Mouse (Mus musculus) liver, embryonic 12.5 days (tissue): ENCODE data around the gene Arap1. TPM values are rescaled to one million over a fixed set of nuclear protein-coding genes. Genes with fewer than 3 reads are reported as not detected.

Source experiments
- ATAC-seq: fragments of 200-750 bp; cut with Nextera tagmentation; 2 replicates; pipeline ENCODE4 v1.8.0; 2017; ENCODE audit warnings: moderate number of reproducible peaks, mild to moderate bottlenecking, moderate library complexity
- H3K27ac ChIP-seq: fragments of 300-500 bp; sonication (generic); 2 replicates; pipeline ENCODE4 v1.5.1; 2016; ENCODE audit warnings: mild to moderate bottlenecking
- H3K27me3 ChIP-seq: fragments of 300-500 bp; sonication (generic); replicated peaks from 2 replicates; pipeline ENCODE4 v1.6.1; 2016; ENCODE audit warnings: mild to moderate bottlenecking, moderate library complexity
- H3K36me3 ChIP-seq: fragments of 300-500 bp; sonication (generic); 2 replicates; pipeline ENCODE4 v1.6.1; 2016; ENCODE audit warnings: mild to moderate bottlenecking, moderate library complexity
- H3K4me1 ChIP-seq: fragments of 300-500 bp; sonication (generic); 2 replicates; pipeline ENCODE4 v1.6.1; 2016
- H3K4me2 ChIP-seq: fragments of 300-500 bp; sonication (generic); 2 replicates; pipeline ENCODE4 v1.6.1; 2016; ENCODE audit warnings: mild to moderate bottlenecking, moderate library complexity
- H3K4me3 ChIP-seq: fragments of 300-500 bp; sonication (generic); 2 replicates; pipeline ENCODE4 v1.5.1; 2016; ENCODE audit warnings: mild to moderate bottlenecking, moderate library complexity
- H3K9ac ChIP-seq: fragments of 300-500 bp; sonication (generic); 2 replicates; pipeline ENCODE4 v1.6.1; 2016; ENCODE audit warnings: mild to moderate bottlenecking, moderate library complexity
- H3K9me3 ChIP-seq: fragments of 300-500 bp; sonication (generic); replicated peaks from 2 replicates; pipeline ENCODE4 v1.6.1; 2016; ENCODE audit warnings: mild to moderate bottlenecking, moderate library complexity
- WGBS: fragments of 180-500 bp; shearing (Covaris S2); methylation state at CpG from one replicate; pipeline ENCODE4 v1.1.7; 2016; ENCODE audit not compliant: insufficient replicate concordance; 5-methylcytosine and 5-hydroxymethylcytosine counted together
- polyA plus RNA-seq: library from polyadenylated mRNA; unstranded; fragments of >200 nt; fragmentation: Nextera tagmentation; extraction: Ambion mirVana; gene quantifications from 2 replicates; pipeline ENCODE4 v1.2.1, GENCODE M21; 2016

The Arap1 gene
- polyA plus RNA-seq, 1 experiment from 2014 or later, result 24.6 TPM

DNA sequence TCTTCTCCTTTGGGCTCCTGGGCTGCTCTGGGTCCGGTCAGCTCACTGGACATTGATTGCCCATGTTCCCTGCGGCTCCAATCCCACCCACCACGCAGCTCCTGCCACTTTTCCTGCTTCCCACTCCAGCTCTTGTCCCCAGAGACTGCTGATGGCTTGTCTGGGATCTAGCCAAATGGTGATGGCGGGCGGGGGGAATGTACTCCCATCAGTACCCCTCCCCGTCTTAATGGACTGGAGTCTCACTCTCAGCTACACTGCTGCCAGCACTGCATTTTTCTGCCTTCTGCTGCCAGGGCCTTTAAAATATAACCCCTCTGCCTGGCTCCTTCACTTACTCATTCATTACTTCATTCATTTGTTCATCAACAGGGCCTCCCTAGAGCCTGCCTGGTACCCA is 76.1 kb downstream of the Arap1 start:
- no peak for ATAC-seq
- H3K9me3 ChIP-seq, result no peaks in the 10 kb centered on the region
- peaks cover 24% of the 10 kb centered on the region for H3K4me1 ChIP-seq
- no peak overlapping the region for H3K4me3 ChIP-seq
- H3K4me2 ChIP-seq, result no peak overlapping the region
- peaks cover 54% of the 10 kb centered on the region for H3K27me3 ChIP-seq
- no peaks in the 10 kb centered on the region for H3K36me3 ChIP-seq
- WGBS, result 66% methylated on average over 6 of the region's 6 CpGs
- H3K9ac ChIP-seq, result no peak overlapping the region
- H3K27ac ChIP-seq, result no peak overlapping the region

- Histone ChIP-seq H3K9me3 (no peaks in the 10 kb centered on the region), H3K4me2 (no peak overlapping the region), H3K4me3 (no peak overlapping the region), H3K27me3 (peaks cover 35% of the 10 kb centered on the region; the same call in 1 of the 2 replicates), H3K4me1 (peaks cover 5% of the 10 kb centered on the region), H3K9ac (no peak overlapping the region), H3K27ac (no peak overlapping the region), H3K36me3 (no peaks in the 10 kb centered on the region)
- 50% methylated on average over 8 of the region's 8 CpGs for whole genome bisulfite sequencing
- ATAC-seq, result no peak
Observed at GRCm38 (mm10) chr7:101426692-101427091, 78.8 kb downstream of the Arap1 start.

DNA sequence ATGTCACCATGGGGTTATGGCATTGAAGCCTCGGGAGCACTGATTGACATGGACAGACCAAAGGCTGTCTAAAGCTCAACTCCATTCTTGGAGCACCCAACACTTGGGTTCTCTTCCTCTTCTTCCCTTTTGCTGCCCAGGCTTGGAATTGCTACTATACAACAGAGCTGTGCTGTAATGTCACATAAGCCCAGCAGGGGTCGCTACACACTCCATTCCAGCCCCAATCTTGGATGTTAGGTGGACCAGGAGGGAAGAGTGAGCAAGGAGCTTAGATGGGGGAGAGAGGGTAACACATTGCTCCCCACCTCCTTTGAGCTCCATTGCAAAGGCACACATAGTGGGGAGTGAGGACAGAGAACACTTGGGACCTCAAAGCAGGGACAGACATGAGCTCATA is 79.9 kb downstream of the Arap1 start:
- no peaks in the 10 kb centered on the region for H3K9me3 ChIP-seq
- no peaks in the 10 kb centered on the region for H3K4me1 ChIP-seq
- H3K36me3 ChIP-seq, result no peaks in the 10 kb centered on the region
- 9% methylated on average over 2 of the region's 2 CpGs for WGBS
- no peak overlapping the region for H3K27ac ChIP-seq
- no peak overlapping the region for H3K9ac ChIP-seq
- no peak overlapping the region for H3K4me2 ChIP-seq
- peaks cover 31% of the 10 kb centered on the region; the same call in 1 of the 2 replicates for H3K27me3 ChIP-seq
- no peak for ATAC-seq
- no peak overlapping the region for H3K4me3 ChIP-seq

DNA sequence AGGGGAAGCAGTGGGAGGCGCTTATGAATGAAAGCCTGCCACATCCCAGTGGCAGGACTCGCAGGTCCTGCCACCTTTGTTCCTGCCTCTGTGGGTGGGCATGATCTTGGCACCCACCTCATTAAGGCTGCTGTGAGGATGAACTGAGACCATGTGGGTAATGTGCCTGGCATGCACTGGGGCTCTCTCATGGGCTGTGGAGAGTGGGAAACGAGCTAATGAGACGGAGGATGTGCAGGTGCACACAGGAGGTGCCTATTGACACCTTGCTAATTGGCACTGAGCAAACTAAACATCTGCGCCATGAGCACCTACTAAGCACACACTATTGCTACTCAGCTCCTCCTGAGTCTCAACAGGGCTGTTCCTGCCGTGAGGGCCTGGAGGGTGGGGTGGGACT is 87.2 kb downstream of the Arap1 start:
- H3K36me3 ChIP-seq, result no peaks in the 10 kb centered on the region
- no peaks in the 10 kb centered on the region for H3K4me1 ChIP-seq
- no peak overlapping the region for H3K27ac ChIP-seq
- peaks cover 12% of the 10 kb centered on the region; the same call in 1 of the 2 replicates for H3K27me3 ChIP-seq
- H3K9me3 ChIP-seq, result no peaks in the 10 kb centered on the region
- H3K4me2 ChIP-seq, result no peak overlapping the region
- no peak overlapping the region for H3K4me3 ChIP-seq
- H3K9ac ChIP-seq, result no peak overlapping the region
- no peak for ATAC-seq
- WGBS, result 46% methylated on average over 6 of the region's 6 CpGs

- no peaks in the 10 kb centered on the region for H3K36me3 ChIP-seq
- H3K27me3 ChIP-seq, result peaks cover 16% of the 10 kb centered on the region
- H3K4me1 ChIP-seq, result no peaks in the 10 kb centered on the region
- no peak overlapping the region for H3K4me3 ChIP-seq
- no peak overlapping the region for H3K27ac ChIP-seq
- 11% methylated on average over 1 of the region's 1 CpGs for WGBS
- H3K9ac ChIP-seq, result no peak overlapping the region
- no peak overlapping the region for H3K4me2 ChIP-seq
- H3K9me3 ChIP-seq, result no peaks in the 10 kb centered on the region
- ATAC-seq, result no peak
Observed at GRCm38 (mm10) chr7:101437876-101438275, 90.0 kb downstream of the Arap1 start.

GRCm38 (mm10) chr7:101443093-101443492 is 95.2 kb downstream of the Arap1 start:
- Histone ChIP-seq H3K4me2 (no peak overlapping the region), H3K9me3 (no peaks in the 10 kb centered on the region), H3K4me3 (no peak overlapping the region), H3K36me3 (no peaks in the 10 kb centered on the region), H3K4me1 (no peaks in the 10 kb centered on the region), H3K27ac (no peak overlapping the region), H3K27me3 (peaks cover 21% of the 10 kb centered on the region), H3K9ac (no peak overlapping the region)
- 78% methylated on average over 10 of the region's 10 CpGs for WGBS
- no peak for ATAC-seq

DNA sequence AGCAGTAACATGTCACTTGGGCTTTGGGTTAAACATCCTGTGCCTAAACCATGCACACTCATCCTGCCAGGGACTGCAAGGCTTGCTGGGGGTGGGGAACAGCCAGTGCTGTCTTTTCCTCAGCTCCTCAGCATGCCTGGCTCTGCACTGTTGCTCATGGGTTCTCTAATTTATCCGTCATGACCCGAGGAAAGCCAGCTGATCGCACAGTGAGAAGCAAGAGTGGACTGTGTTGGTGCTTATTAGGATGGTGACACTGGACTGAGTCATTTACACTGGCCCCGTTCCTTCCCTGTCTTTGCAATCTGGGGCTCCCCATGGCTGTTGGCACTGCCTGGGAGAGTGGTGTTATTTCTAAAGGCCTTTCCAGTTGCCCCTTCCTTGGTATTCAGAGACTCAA is 96.3 kb downstream of the Arap1 start:
- Histone ChIP-seq H3K27ac (no peak overlapping the region), H3K9ac (no peak overlapping the region), H3K4me2 (no peak overlapping the region), H3K27me3 (peaks cover 29% of the 10 kb centered on the region), H3K36me3 (no peaks in the 10 kb centered on the region), H3K4me1 (no peaks in the 10 kb centered on the region), H3K9me3 (no peaks in the 10 kb centered on the region), H3K4me3 (no peak overlapping the region)
- WGBS, result 63% methylated on average over 4 of the region's 4 CpGs
- ATAC-seq, result no peak

GRCm38 (mm10) chr7:101449855-101450254 is 102.0 kb downstream of the Arap1 start:
- Histone ChIP-seq H3K27ac (no peak overlapping the region), H3K27me3 (peaks cover 64% of the 10 kb centered on the region), H3K9me3 (no peaks in the 10 kb centered on the region), H3K4me3 (no peak overlapping the region), H3K4me1 (peaks cover 12% of the 10 kb centered on the region), H3K9ac (no peak overlapping the region), H3K36me3 (no peaks in the 10 kb centered on the region), H3K4me2 (no peak overlapping the region)
- ATAC-seq, result no peak
- WGBS, result 29% methylated on average over 3 of the region's 3 CpGs

DNA sequence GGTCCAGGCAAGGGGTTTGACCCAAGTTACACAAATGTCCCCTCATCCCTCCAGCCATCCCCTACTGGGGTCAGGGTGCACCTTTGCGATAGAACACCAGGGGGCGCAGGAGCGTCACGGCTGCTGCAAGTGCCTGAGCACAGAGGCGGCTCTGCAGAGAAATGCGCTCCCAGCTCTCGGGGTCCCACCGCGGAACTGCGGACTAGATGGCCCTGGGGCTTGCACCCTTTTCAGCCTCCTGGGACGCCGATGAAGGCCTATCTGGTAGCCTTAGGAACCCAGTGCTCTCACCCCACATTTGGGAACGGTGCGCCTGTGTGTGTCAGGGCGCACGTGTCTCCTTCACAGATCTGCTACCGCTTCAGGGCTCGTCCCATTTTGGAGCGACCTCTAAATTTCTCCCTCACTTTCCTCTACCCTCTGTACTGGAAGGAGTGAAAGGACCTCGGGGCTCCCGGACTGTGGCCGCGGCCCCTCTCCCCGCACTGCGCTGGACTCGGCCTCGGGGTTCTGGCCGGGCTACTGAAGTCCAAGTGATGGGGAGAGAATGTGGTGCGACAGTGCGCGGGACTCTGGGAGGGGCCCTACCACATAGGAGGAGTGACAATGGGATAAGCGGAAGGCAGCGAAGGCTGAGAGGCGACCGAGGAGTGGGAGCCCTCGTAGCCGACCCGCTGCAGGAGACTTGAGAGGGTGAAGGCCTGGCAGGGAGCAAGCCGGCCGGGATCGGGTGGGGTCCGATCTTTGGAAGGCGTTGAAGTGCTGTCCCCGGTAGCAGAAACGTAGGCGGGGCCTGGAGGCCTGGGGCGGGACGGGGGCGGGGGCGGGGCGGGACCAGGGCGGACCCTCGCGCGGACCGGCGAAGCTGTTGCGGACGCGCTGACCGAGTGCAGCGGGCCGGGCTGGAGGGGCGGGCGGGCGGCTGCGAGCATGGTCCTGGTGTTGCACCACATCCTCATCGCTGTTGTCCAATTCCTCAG is 102.8 kb downstream of the Arap1 start:
- under 1% methylated on average over 67 of the region's 68 CpGs for WGBS
- ATAC-seq, result peak; percentile 74
- no peak overlapping the region for H3K27ac ChIP-seq
- H3K4me1 ChIP-seq, result peaks cover 12% of the 10 kb centered on the region
- peak overlapping the region; percentile 44 for H3K9ac ChIP-seq
- no peaks in the 10 kb centered on the region for H3K36me3 ChIP-seq
- H3K4me2 ChIP-seq, result peak overlapping the region; percentile 83
- H3K9me3 ChIP-seq, result no peaks in the 10 kb centered on the region
- peak overlapping the region; percentile 52 for H3K4me3 ChIP-seq
- H3K27me3 ChIP-seq, result peaks cover 72% of the 10 kb centered on the region

DNA sequence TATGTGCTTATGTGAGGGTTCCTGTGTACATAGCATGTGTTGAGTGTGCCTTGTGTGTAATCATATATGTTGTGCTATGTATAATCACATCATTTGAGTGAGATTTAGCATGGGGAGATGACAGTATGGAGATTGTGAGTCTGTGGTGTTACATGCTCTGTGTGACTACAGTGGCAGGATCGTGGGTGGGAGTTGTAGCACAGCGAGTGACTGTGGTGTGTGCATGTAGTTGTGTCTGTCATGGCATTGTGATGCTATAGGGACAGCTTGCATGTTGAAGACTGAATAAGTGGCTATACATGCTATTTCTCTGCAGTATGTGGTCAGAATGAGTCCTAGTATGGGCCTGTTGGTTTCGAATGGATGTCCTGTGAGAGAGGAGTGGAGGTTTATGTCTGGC is 104.8 kb downstream of the Arap1 start:
- Histone ChIP-seq H3K4me3 (0 out of 2 replicates have a peak overlapping the region, but pooled peaks have one; percentile 52), H3K4me1 (peaks cover 12% of the 10 kb centered on the region), H3K9ac (no peak overlapping the region), H3K27ac (no peak overlapping the region), H3K9me3 (no peaks in the 10 kb centered on the region), H3K27me3 (peaks cover 83% of the 10 kb centered on the region), H3K36me3 (no peaks in the 10 kb centered on the region), H3K4me2 (peak overlapping the region; percentile 3; the same call in 1 of the 2 replicates)
- ATAC-seq, result no peak
- 72% methylated on average over 3 of the region's 3 CpGs for WGBS

DNA sequence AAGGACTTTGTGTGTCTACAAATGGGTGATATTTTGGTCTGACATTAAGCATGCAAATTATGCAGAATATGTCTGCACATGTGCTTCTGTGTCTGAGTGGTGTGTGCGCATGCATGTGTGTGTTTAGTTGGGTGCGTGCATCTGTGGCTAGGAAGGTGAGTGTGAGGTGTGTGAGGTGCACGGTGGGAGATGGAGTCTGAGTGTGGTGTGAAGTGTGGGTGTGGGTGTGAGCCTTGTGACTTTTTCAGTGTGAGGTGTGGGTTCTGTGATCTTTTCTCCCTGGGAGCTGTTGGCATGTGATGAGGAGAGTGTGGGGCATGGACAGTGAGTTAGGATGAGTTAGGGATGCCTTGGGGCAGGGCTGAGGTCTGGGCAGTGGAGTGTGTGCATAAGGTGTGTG is 105.4 kb downstream of the Arap1 start:
- Histone ChIP-seq H3K4me3 (0 out of 2 replicates have a peak overlapping the region, but pooled peaks have one; percentile 1), H3K27ac (no peak overlapping the region), H3K4me1 (peaks cover 12% of the 10 kb centered on the region), H3K36me3 (no peaks in the 10 kb centered on the region), H3K27me3 (peaks cover 79% of the 10 kb centered on the region), H3K4me2 (no peak overlapping the region), H3K9me3 (no peaks in the 10 kb centered on the region), H3K9ac (no peak overlapping the region)
- ATAC-seq, result no peak
- 74% methylated on average over 3 of the region's 3 CpGs for WGBS

DNA sequence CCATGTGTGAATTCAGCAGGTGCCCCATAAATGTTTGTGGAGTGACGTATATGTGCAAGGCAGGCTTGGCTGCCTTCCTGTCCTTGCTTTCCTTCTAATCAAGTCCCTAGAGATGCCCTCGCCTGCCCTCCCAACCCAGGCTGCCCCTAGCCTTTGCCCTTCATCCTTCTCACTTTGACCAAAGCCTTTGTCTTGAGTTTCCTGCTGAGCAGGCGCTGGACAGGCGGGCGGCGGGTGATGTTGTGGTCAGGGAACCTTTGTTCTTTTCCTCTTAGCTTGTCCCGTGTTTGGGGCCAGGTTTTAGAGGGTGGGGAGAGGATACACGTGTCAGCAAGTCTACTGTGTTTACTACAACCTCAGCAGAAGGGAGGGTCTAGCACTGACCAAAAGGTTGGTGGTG is 105.9 kb downstream of the Arap1 start:
- no peaks in the 10 kb centered on the region for H3K36me3 ChIP-seq
- no peak overlapping the region for H3K27ac ChIP-seq
- H3K4me1 ChIP-seq, result peaks cover 12% of the 10 kb centered on the region
- no peaks in the 10 kb centered on the region for H3K9me3 ChIP-seq
- H3K4me3 ChIP-seq, result no peak overlapping the region
- H3K4me2 ChIP-seq, result no peak overlapping the region
- ATAC-seq, result no peak
- H3K27me3 ChIP-seq, result peaks cover 75% of the 10 kb centered on the region
- 28% methylated on average over 8 of the region's 8 CpGs for WGBS
- no peak overlapping the region for H3K9ac ChIP-seq
